Mouse (Mus musculus): ENCODE measurements around the gene Nr1h2. TPM values are rescaled to one million over a fixed set of nuclear protein-coding genes. Genes with fewer than 3 reads are reported as not detected.
A peak's percentile ranks its signal among the peaks of the same experiment; 100 is the strongest.

Gene Nr1h2
- total RNA-seq, 4 experiments from 2014 or later: 61.1 to 71.4 (median 64.3) TPM

GRCm38 (mm10) chr7:44550409-44550678, 3.4 kb downstream of the Nr1h2 start:
- DNase-seq (ENCODE audit: low spot score in 2 of 2): no peak

GRCm38 (mm10) chr7:44549621-44550408, 3.9 kb downstream of the Nr1h2 start:
- DNase-seq (ENCODE audit: low spot score in 2 of 2): no peak

GRCm38 (mm10) chr7:44548497-44549087, 5.2 kb downstream of the Nr1h2 start, which contains the start of gene Pold1:
TSS of gene Pold1 (minus strand) at chr7:44548849.
- DNase-seq (ENCODE audit: low spot score in 2 of 2): peak; percentile 98 to 99

- DNase-seq (ENCODE audit: low spot score in 2 of 2): no peak
Observed at GRCm38 (mm10) chr7:44547725-44548124, 6.0 kb downstream of the Nr1h2 start.

GRCm38 (mm10) chr7:44547041-44547440, 6.7 kb downstream of the Nr1h2 start:
- no peak for DNase-seq (ENCODE audit: low spot score in 2 of 2)

- no peak for DNase-seq (ENCODE audit: low spot score in 2 of 2)
Observed at GRCm38 (mm10) chr7:44546274-44546673, 7.5 kb downstream of the Nr1h2 start.

- no peak for DNase-seq (ENCODE audit: low spot score in 2 of 2)
Observed at GRCm38 (mm10) chr7:44543071-44543470, 10.7 kb downstream of the Nr1h2 start.

GRCm38 (mm10) chr7:44542555-44542954, 11.2 kb downstream of the Nr1h2 start:
- DNase-seq (ENCODE audit: low spot score in 2 of 2): no peak

- DNase-seq (ENCODE audit: low spot score in 2 of 2): no peak
Observed at GRCm38 (mm10) chr7:44538756-44539624, 14.8 kb downstream of the Nr1h2 start.

GRCm38 (mm10) chr7:44537496-44537895, 16.3 kb downstream of the Nr1h2 start:
- no peak for DNase-seq (ENCODE audit: low spot score in 2 of 2)

GRCm38 (mm10) chr7:44537009-44537408, 16.7 kb downstream of the Nr1h2 start:
- no peak for DNase-seq (ENCODE audit: low spot score in 2 of 2)

- DNase-seq (ENCODE audit: low spot score in 2 of 2): peak in 1 of 2 experiments; percentile 77
Observed at GRCm38 (mm10) chr7:44536590-44536968, 17.2 kb downstream of the Nr1h2 start.

GRCm38 (mm10) chr7:44535657-44536589, 17.8 kb downstream of the Nr1h2 start:
- DNase-seq (ENCODE audit: low spot score in 2 of 2): no peak

GRCm38 (mm10) chr7:44534656-44535441, 18.9 kb downstream of the Nr1h2 start:
- DNase-seq (ENCODE audit: low spot score in 2 of 2): no peak

- DNase-seq (ENCODE audit: low spot score in 2 of 2): no peak
Observed at GRCm38 (mm10) chr7:44534242-44534641, 19.5 kb downstream of the Nr1h2 start.

- no peak for DNase-seq (ENCODE audit: low spot score in 2 of 2)
Observed at GRCm38 (mm10) chr7:44533746-44534045, 20.1 kb downstream of the Nr1h2 start.

- DNase-seq (ENCODE audit: low spot score in 2 of 2): no peak
Observed at GRCm38 (mm10) chr7:44532918-44533745, 20.6 kb downstream of the Nr1h2 start.

GRCm38 (mm10) chr7:44531946-44532732, 21.6 kb downstream of the Nr1h2 start, which contains the start of gene Spib:
TSS of gene Spib (minus strand) at chr7:44532071.
- DNase-seq (ENCODE audit: low spot score in 2 of 2): no peak

GRCm38 (mm10) chr7:44531207-44531606, 22.5 kb downstream of the Nr1h2 start:
- no peak for DNase-seq (ENCODE audit: low spot score in 2 of 2)
